Mouse (Mus musculus) stomach, postnatal 0 days (tissue): ENCODE results near the gene Col5a1. TPM values are rescaled to one million over a fixed set of nuclear protein-coding genes. Genes with fewer than 3 reads are reported as not detected.
A peak's percentile ranks its signal among the peaks of the same experiment; 100 is the strongest.

Source experiments
- ATAC-seq: fragments of 200-750 bp; cut with Nextera tagmentation; 2 replicates; pipeline ENCODE4 v1.8.0; 2017; ENCODE audit not compliant: low FRiP score, low TSS enrichment
- DNase-seq: peaks from one replicate; pipeline ENCODE4 v3.0.0-alpha.2; 2016; ENCODE audit warnings: low spot score
- H3K27ac ChIP-seq: fragments of 300-500 bp; sonication (generic); replicated peaks from 2 replicates; pipeline ENCODE4 v1.5.1; 2014; ENCODE audit warnings: mild to moderate bottlenecking, control low read depth
- H3K27me3 ChIP-seq: fragments of 300-500 bp; sonication (generic); 2 replicates; pipeline ENCODE4 v1.6.1; 2014; ENCODE audit warnings: low read length; ENCODE audit not compliant: control insufficient read depth, insufficient read depth
- H3K36me3 ChIP-seq: fragments of 300-500 bp; sonication (generic); 2 replicates; pipeline ENCODE4 v1.6.1; 2014; ENCODE audit warnings: low read length, mixed read lengths; ENCODE audit not compliant: control insufficient read depth, insufficient read depth
- H3K4me1 ChIP-seq: fragments of 300-500 bp; sonication (generic); replicated peaks from 2 replicates; pipeline ENCODE4 v1.6.1; 2014; ENCODE audit warnings: antibody characterized with exemption; ENCODE audit not compliant: control insufficient read depth, insufficient read depth
- H3K4me2 ChIP-seq: fragments of 300-500 bp; sonication (generic); replicated peaks from 2 replicates; pipeline ENCODE4 v1.6.1; 2014; ENCODE audit warnings: low read depth, mild to moderate bottlenecking, control low read depth, moderate library complexity
- H3K4me3 ChIP-seq: fragments of 300-500 bp; sonication (generic); 2 replicates; pipeline ENCODE4 v1.5.1; 2014; ENCODE audit warnings: low read depth, low read length, control low read depth
- H3K9ac ChIP-seq: fragments of 300-500 bp; sonication (generic); 2 replicates; pipeline ENCODE4 v1.6.1; 2014; ENCODE audit warnings: mild to moderate bottlenecking, low read length, control low read depth, mixed read lengths
- H3K9me3 ChIP-seq: fragments of 300-500 bp; sonication (generic); 2 replicates; pipeline ENCODE4 v1.6.1; 2016; ENCODE audit warnings: low read length; ENCODE audit not compliant: control insufficient read depth
- CTCF ChIP-seq: IDR thresholded peaks from 2 replicates; pipeline ENCODE4 v1.5.1; 2016; ENCODE audit warnings: antibody characterized with exemption, low read depth, mild to moderate bottlenecking, moderate library complexity
- EP300 ChIP-seq: optimal IDR thresholded peaks from 2 replicates; pipeline ENCODE3; 2016; ENCODE audit warnings: antibody characterized with exemption
- WGBS: fragments of 180-500 bp; shearing (Covaris S2); extraction: QIAGEN DNeasy Blood & Tissue Kit; methylation state at CpG from one replicate; pipeline ENCODE4 v1.1.7; 2014; 5-methylcytosine and 5-hydroxymethylcytosine counted together
- polyA plus RNA-seq: library from polyadenylated mRNA; unstranded; fragments of >200 nt; fragmentation: Nextera tagmentation; extraction: Ambion mirVana; gene quantifications from 2 replicates; pipeline ENCODE4 v1.2.1, GENCODE M21; 2015

Gene Col5a1
- polyA plus RNA-seq, 1 experiment from 2014 or later, result 69.2 TPM

DNA sequence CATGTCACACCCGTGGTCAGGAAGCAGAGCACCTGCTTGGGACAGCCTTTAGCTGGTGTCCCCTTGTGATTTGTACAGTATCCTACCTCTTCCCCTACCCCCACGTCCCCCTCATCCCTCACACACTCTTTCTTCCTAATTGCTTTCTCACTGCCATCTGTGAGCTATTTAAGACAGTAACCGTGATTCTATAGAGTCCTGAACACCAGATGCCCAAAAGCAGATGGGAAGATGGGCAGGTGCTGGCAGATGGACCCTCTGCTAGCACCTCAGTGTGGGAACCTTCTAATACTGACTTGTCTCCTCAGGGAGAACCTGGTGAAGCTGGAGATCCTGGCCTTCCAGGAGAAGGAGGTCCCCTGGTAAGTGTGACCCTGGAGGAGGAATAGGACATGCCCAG, 126.1 kb downstream of the Col5a1 start:
- Histone ChIP-seq H3K4me3 (no peak overlapping the region), H3K9me3 (no peaks in the 10 kb centered on the region), H3K27me3 (no peaks in the 10 kb centered on the region), H3K27ac (no peak overlapping the region), H3K36me3 (peaks cover 6% of the 10 kb centered on the region; the same call in 1 of the 2 replicates), H3K4me1 (no peaks in the 10 kb centered on the region), H3K9ac (no peak overlapping the region), H3K4me2 (no peak overlapping the region)
- TF ChIP-seq CTCF (no peak), EP300 (no peak)
- ATAC-seq, result no peak
- no peak for DNase-seq
- WGBS, result 76% methylated on average over 3 of the region's 3 CpGs

DNA sequence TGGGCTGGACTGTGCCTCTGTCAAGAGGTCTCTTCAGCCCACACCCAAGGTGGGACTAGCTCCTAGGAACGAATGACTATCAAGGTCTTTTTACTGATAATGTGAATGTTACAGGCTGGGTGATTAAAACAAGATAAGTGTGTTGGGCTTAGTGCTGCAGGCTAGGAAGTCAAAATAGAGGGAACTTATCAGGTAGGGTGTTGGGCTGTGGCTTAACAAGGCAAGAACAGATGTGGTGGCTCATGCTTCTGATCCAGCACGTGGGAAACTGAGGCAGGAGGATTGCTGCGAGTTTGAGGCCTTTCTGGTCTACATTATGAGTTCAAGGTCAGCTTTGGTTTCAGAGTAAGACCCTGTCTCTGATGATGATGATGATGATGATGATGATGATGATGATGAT, 128.6 kb downstream of the Col5a1 start:
- TF ChIP-seq EP300 (no peak), CTCF (no peak)
- H3K4me1 ChIP-seq, result no peaks in the 10 kb centered on the region

DNA sequence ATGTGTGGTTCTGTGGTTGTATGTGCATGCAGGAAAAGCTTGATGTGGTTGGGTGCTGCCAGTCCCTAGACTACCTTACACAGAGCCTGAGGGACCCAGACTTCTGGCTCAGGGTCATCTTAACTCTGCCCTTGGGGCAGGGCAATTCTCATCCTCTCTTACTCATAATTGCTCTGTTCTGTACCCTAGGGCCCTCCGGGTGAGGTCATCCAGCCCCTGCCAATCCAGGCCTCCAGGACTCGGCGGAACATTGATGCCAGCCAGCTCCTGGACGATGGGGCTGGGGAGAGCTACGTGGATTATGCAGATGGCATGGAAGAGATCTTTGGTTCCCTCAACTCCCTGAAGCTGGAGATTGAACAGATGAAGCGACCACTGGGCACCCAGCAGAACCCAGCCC, 138.2 kb downstream of the Col5a1 start:
- Histone ChIP-seq H3K9ac (no peak overlapping the region), H3K9me3 (no peaks in the 10 kb centered on the region), H3K4me3 (no peak overlapping the region), H3K27me3 (no peaks in the 10 kb centered on the region), H3K36me3 (peaks cover 20% of the 10 kb centered on the region), H3K4me1 (no peaks in the 10 kb centered on the region), H3K4me2 (no peak overlapping the region), H3K27ac (no peak overlapping the region)
- no peak for TF ChIP-seq EP300
- TF ChIP-seq CTCF, result no peak
- no peak for ATAC-seq
- WGBS, result 89% methylated on average over 6 of the region's 6 CpGs
- no peak for DNase-seq

More for the DNA sequence above, 128.6 kb downstream of the Col5a1 start:
- no peak overlapping the region for H3K4me3 ChIP-seq
- DNase-seq (no peak), ATAC-seq (no peak)
- 80% methylated on average over 3 of the region's 3 CpGs for WGBS
- H3K27me3 ChIP-seq, result no peaks in the 10 kb centered on the region
- H3K9me3 ChIP-seq, result no peaks in the 10 kb centered on the region
- no peak overlapping the region for H3K9ac ChIP-seq
- H3K36me3 ChIP-seq, result peaks cover 10% of the 10 kb centered on the region; the same call in 1 of the 2 replicates
- no peak overlapping the region for H3K27ac ChIP-seq
- H3K4me2 ChIP-seq, result no peak overlapping the region

DNA sequence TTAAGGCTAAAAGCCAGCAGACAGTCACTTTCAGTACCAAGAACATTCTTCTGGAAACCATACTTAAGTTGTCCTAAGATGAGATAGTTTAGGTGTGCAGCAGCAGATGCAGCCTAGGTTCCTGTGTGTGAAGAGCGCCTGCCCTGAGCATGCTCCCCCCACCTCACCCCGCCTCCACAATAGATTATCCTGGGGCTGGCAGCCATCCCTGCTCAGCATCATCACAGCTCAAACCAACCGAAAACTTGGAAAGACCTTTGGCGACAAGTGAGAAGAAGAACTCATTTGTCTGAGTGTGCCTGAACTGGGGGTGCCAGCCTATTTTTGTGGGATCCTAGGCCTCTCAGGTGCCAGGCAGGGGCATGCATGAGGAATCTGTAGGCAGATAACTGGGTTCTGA, 139.6 kb downstream of the Col5a1 start:
- 76% methylated on average over 4 of the region's 4 CpGs for WGBS
- no peak for DNase-seq
- H3K4me3 ChIP-seq, result no peak overlapping the region
- no peaks in the 10 kb centered on the region for H3K4me1 ChIP-seq
- peaks cover 20% of the 10 kb centered on the region for H3K36me3 ChIP-seq
- ATAC-seq, result no peak
- TF ChIP-seq EP300 (no peak), CTCF (no peak)
- H3K27ac ChIP-seq, result no peak overlapping the region
- H3K9me3 ChIP-seq, result no peaks in the 10 kb centered on the region
- H3K9ac ChIP-seq, result no peak overlapping the region
- H3K4me2 ChIP-seq, result no peak overlapping the region
- no peaks in the 10 kb centered on the region for H3K27me3 ChIP-seq

DNA sequence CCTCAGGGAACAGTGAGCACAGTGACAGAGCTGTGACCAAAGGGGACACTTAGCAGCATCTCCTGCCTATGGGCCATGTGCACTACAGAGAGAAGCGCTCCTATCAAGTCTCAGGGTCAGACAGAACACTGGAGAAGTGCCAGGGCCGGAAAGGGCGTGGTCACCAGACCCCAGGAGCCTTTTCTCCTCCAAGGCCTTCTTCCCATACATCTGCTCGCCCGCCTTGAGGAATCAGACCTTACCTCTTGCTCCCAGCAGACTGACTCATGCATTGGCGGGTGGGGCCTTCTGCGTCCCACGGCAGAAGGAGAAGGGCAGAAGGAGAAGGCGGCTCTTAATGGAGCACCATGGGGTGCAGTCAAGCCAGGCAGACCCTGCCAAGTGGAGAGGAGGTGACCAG, 145.6 kb downstream of the Col5a1 start:
- H3K9ac ChIP-seq, result no peak overlapping the region
- DNase-seq (peak; percentile 28), ATAC-seq (0 out of 2 replicates have a peak, but pooled peaks have one; percentile 13)
- no peaks in the 10 kb centered on the region for H3K4me1 ChIP-seq
- H3K4me2 ChIP-seq, result no peak overlapping the region
- no peak overlapping the region for H3K27ac ChIP-seq
- H3K36me3 ChIP-seq, result peaks cover 3% of the 10 kb centered on the region; the same call in 1 of the 2 replicates
- WGBS, result 72% methylated on average over 7 of the region's 9 CpGs
- H3K4me3 ChIP-seq, result no peak overlapping the region
- H3K9me3 ChIP-seq, result no peaks in the 10 kb centered on the region
- H3K27me3 ChIP-seq, result no peaks in the 10 kb centered on the region
- no peak for TF ChIP-seq EP300
- no peak for TF ChIP-seq CTCF

DNA sequence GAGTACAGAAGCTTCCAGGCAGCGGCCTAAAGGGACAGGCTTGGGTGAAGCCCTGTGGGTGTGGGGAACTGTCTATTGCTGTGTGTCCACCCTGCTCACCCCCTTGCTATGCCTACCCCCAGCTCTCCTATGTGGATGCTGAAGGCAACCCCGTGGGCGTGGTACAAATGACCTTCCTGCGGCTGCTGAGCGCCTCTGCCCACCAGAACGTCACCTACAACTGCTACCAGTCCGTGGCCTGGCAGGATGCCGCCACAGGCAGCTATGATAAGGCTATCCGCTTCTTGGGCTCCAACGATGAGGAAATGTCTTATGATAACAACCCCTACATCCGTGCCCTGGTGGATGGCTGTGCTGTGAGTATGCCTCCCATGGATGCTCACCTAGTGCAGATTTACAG, 146.2 kb downstream of the Col5a1 start:
- H3K27me3 ChIP-seq, result no peaks in the 10 kb centered on the region
- 88% methylated on average over 11 of the region's 11 CpGs for WGBS
- no peak overlapping the region for H3K4me2 ChIP-seq
- no peak overlapping the region for H3K9ac ChIP-seq
- TF ChIP-seq CTCF, result no peak
- no peak for TF ChIP-seq EP300
- H3K9me3 ChIP-seq, result no peaks in the 10 kb centered on the region
- DNase-seq (no peak), ATAC-seq (no peak)
- H3K4me3 ChIP-seq, result no peak overlapping the region
- H3K27ac ChIP-seq, result no peak overlapping the region
- no peaks in the 10 kb centered on the region for H3K4me1 ChIP-seq
- peaks cover 3% of the 10 kb centered on the region; the same call in 1 of the 2 replicates for H3K36me3 ChIP-seq
